Mouse (Mus musculus): Measurements from ENCODE around the gene Rassf7. TPM values are rescaled to one million over a fixed set of nuclear protein-coding genes. Genes with fewer than 3 reads are reported as not detected.

Gene Rassf7
- 10 to 100 TPM in 1 of 2 experiments, 1 to 10 TPM in 1; 8.3 to 14.2 TPM for polyA plus RNA-seq (2017; shearing (Covaris generic))

GRCm38 (mm10) chr7:141215101-141215879 is at the start of gene Rassf7:
Gene Rassf7 (plus strand): TSS chr7:141215860.
- peak; percentile 97 for ATAC-seq

- no peak for ATAC-seq
Observed at GRCm38 (mm10) chr7:141167901-141168517, 47.7 kb upstream of the Rassf7 start.

GRCm38 (mm10) chr7:141168518-141168953 is 47.1 kb upstream of the Rassf7 start:
- no peak for ATAC-seq

- no peak for ATAC-seq
Observed at GRCm38 (mm10) chr7:141169300-141169699, 46.4 kb upstream of the Rassf7 start.

GRCm38 (mm10) chr7:141169866-141170265 is 45.8 kb upstream of the Rassf7 start:
- no peak for ATAC-seq

- peak; percentile 81 for ATAC-seq
Observed at GRCm38 (mm10) chr7:141172116-141173006, 43.3 kb upstream of the Rassf7 start, which contains the start of gene Rnh1. Gene Rnh1 (minus strand): TSS chr7:141172857.

- ATAC-seq = peak; percentile 19
Observed at GRCm38 (mm10) chr7:141173323-141173850, 42.3 kb upstream of the Rassf7 start.

- ATAC-seq = no peak
Observed at GRCm38 (mm10) chr7:141175068-141175467, 40.6 kb upstream of the Rassf7 start.

- peak; percentile 33 for ATAC-seq
Observed at GRCm38 (mm10) chr7:141176173-141176572, 39.5 kb upstream of the Rassf7 start.

GRCm38 (mm10) chr7:141188194-141188593 is 27.5 kb upstream of the Rassf7 start:
- ATAC-seq = no peak

- no peak for ATAC-seq
Observed at GRCm38 (mm10) chr7:141188733-141189132, 26.9 kb upstream of the Rassf7 start.

- ATAC-seq = no peak
Observed at GRCm38 (mm10) chr7:141190220-141190619, 25.4 kb upstream of the Rassf7 start.

- no peak for ATAC-seq
Observed at GRCm38 (mm10) chr7:141191036-141191435, 24.6 kb upstream of the Rassf7 start.

GRCm38 (mm10) chr7:141191796-141192685 is 23.6 kb upstream of the Rassf7 start:
- ATAC-seq = no peak

GRCm38 (mm10) chr7:141192776-141193347 is 22.8 kb upstream of the Rassf7 start:
- ATAC-seq = no peak

GRCm38 (mm10) chr7:141193348-141193856 is 22.3 kb upstream of the Rassf7 start:
- no peak for ATAC-seq

GRCm38 (mm10) chr7:141193948-141194347 is 21.7 kb upstream of the Rassf7 start, which contains the start of the genes Hras and Lrrc56:
Gene Hras (minus strand): TSS chr7:141194005.
Gene Lrrc56 (plus strand): TSS chr7:141194157.
- peak; percentile 95 for ATAC-seq

GRCm38 (mm10) chr7:141194409-141194808 is 21.3 kb upstream of the Rassf7 start:
- ATAC-seq = no peak

- ATAC-seq = peak; percentile 61
Observed at GRCm38 (mm10) chr7:141194830-141195229, 20.8 kb upstream of the Rassf7 start.

- ATAC-seq = no peak
Observed at GRCm38 (mm10) chr7:141195754-141196153, 19.9 kb upstream of the Rassf7 start.

All from activated CD4-positive, CD25-positive, alpha-beta regulatory T cell, adult 4 months (primary cell).